Mouse (Mus musculus): Measurements from ENCODE around the gene Ube2r2. TPM values are rescaled to one million over a fixed set of nuclear protein-coding genes. Genes with fewer than 3 reads are reported as not detected.

Gene Ube2r2
- polyA plus RNA-seq, 1 experiment from 2014 or later: 54.7 TPM

GRCm38 (mm10) chr4:41129836-41130235, 5.7 kb upstream of the Ube2r2 start:
- WGBS: 83% methylated on average over 3 of the region's 3 CpGs
- no peak overlapping the region for H3K4me3 ChIP-seq (replicated peaks; ENCODE audit: low read length)
- no peaks in the 10 kb centered on the region for H3K27me3 ChIP-seq (ENCODE audit: control insufficient read depth, insufficient read depth, low read length)
- H3K27ac ChIP-seq (ENCODE audit: low read length): no peak overlapping the region
- no peaks in the 10 kb centered on the region for H3K4me1 ChIP-seq (ENCODE audit: control insufficient read depth, insufficient read depth, low read length)
- no peak overlapping the region for H3K4me2 ChIP-seq (ENCODE audit: low read depth, low read length)
- H3K9ac ChIP-seq (ENCODE audit: low read length): no peak overlapping the region
- H3K9me3 ChIP-seq (replicated peaks; ENCODE audit: control insufficient read depth, low read length): no peaks in the 10 kb centered on the region
- H3K36me3 ChIP-seq (ENCODE audit: control insufficient read depth, insufficient read depth, low read length): no peaks in the 10 kb centered on the region
- ATAC-seq (ENCODE audit: insufficient read depth, low FRiP score): no peak

DNA sequence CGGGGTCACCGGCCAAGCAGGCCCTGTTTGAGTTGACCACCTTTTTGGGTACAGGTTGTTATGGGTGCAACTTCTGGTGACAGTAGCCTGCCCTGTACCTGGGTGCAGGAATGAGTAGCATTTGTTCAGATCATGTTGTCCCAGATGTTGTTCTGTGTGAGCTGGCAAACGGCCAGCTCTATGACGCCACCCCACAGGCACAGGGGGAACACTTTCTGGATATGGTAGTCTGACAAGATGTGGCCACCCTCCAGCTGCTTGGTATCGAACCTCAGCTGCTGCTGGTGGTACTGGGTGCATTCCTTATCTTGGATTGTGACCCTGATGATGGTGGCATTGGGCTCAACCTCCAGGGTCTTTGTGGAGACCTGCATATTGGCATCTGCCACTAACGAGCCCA, 3.1 kb upstream of the Ube2r2 start:
- ATAC-seq (ENCODE audit: insufficient read depth, low FRiP score): no peak
- no peak overlapping the region for H3K4me3 ChIP-seq (replicated peaks; ENCODE audit: low read length)

GRCm38 (mm10) chr4:41133529-41134291, 1.8 kb upstream of the Ube2r2 start:
- H3K27ac ChIP-seq (ENCODE audit: low read length): no peak overlapping the region
- no peak for ATAC-seq (ENCODE audit: insufficient read depth, low FRiP score)
- H3K9me3 ChIP-seq (replicated peaks; ENCODE audit: control insufficient read depth, low read length): no peaks in the 10 kb centered on the region
- WGBS: 76% methylated on average over 6 of the region's 6 CpGs
- H3K9ac ChIP-seq (ENCODE audit: low read length): no peak overlapping the region
- H3K27me3 ChIP-seq (ENCODE audit: control insufficient read depth, insufficient read depth, low read length): no peaks in the 10 kb centered on the region
- 0 out of 2 replicates have a peak, but pooled peaks cover 4% of the 10 kb centered on the region for H3K4me1 ChIP-seq (ENCODE audit: control insufficient read depth, insufficient read depth, low read length)
- H3K36me3 ChIP-seq (ENCODE audit: control insufficient read depth, insufficient read depth, low read length): peaks cover 1% of the 10 kb centered on the region; the same call in 1 of the 2 replicates
- H3K4me2 ChIP-seq (ENCODE audit: low read depth, low read length): no peak overlapping the region
- H3K4me3 ChIP-seq (replicated peaks; ENCODE audit: low read length): no peak overlapping the region

More for the DNA sequence above, 3.1 kb upstream of the Ube2r2 start:
- H3K4me2 ChIP-seq (ENCODE audit: low read depth, low read length): no peak overlapping the region
- no peak overlapping the region for H3K27ac ChIP-seq (ENCODE audit: low read length)
- 0 out of 2 replicates have a peak, but pooled peaks cover 4% of the 10 kb centered on the region for H3K4me1 ChIP-seq (ENCODE audit: control insufficient read depth, insufficient read depth, low read length)
- WGBS: 74% methylated on average over 6 of the region's 6 CpGs
- no peak overlapping the region for H3K9ac ChIP-seq (ENCODE audit: low read length)
- H3K36me3 ChIP-seq (ENCODE audit: control insufficient read depth, insufficient read depth, low read length): no peaks in the 10 kb centered on the region
- H3K27me3 ChIP-seq (ENCODE audit: control insufficient read depth, insufficient read depth, low read length): no peaks in the 10 kb centered on the region
- no peaks in the 10 kb centered on the region for H3K9me3 ChIP-seq (replicated peaks; ENCODE audit: control insufficient read depth, low read length)

GRCm38 (mm10) chr4:41134935-41135710, 420 bp upstream of the Ube2r2 start:
- H3K36me3 ChIP-seq (ENCODE audit: control insufficient read depth, insufficient read depth, low read length): peaks cover 5% of the 10 kb centered on the region; the same call in 1 of the 2 replicates
- peak overlapping the region; percentile 97 for H3K4me3 ChIP-seq (replicated peaks; ENCODE audit: low read length)
- peak overlapping the region; percentile 98 for H3K27ac ChIP-seq (ENCODE audit: low read length)
- H3K4me2 ChIP-seq (ENCODE audit: low read depth, low read length): peak overlapping the region; percentile 73
- under 1% methylated on average over 23 of the region's 70 CpGs for WGBS
- no peaks in the 10 kb centered on the region for H3K27me3 ChIP-seq (ENCODE audit: control insufficient read depth, insufficient read depth, low read length)
- no peaks in the 10 kb centered on the region for H3K9me3 ChIP-seq (replicated peaks; ENCODE audit: control insufficient read depth, low read length)
- ATAC-seq (ENCODE audit: insufficient read depth, low FRiP score): peak; percentile 94
- 0 out of 2 replicates have a peak, but pooled peaks cover 4% of the 10 kb centered on the region for H3K4me1 ChIP-seq (ENCODE audit: control insufficient read depth, insufficient read depth, low read length)
- H3K9ac ChIP-seq (ENCODE audit: low read length): peak overlapping the region; percentile 99

DNA sequence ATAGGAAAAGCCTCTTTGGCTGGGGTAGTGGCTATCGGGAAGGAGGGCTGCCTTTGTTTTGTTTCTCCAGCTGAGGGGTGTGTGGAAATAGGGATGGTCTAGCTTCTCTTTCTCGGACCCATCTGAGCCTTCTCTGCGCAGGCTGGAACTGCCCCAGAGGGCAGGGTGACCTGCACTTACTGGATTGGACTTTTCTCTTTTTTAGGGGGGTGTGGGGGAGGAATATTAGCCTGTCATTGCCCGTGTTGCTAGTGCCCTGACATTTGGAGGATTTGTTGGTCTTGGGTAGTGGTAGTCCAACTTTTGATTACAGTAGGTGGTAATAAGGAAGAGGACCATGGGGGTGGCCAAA, 887 bp downstream of the Ube2r2 start:
- 0 out of 2 replicates have a peak, but pooled peaks have one; percentile 0 for ATAC-seq (ENCODE audit: insufficient read depth, low FRiP score)
- H3K4me1 ChIP-seq (ENCODE audit: control insufficient read depth, insufficient read depth, low read length): 0 out of 2 replicates have a peak, but pooled peaks cover 7% of the 10 kb centered on the region
- H3K4me2 ChIP-seq (ENCODE audit: low read depth, low read length): peak overlapping the region; percentile 70
- peaks cover 5% of the 10 kb centered on the region; the same call in 1 of the 2 replicates for H3K36me3 ChIP-seq (ENCODE audit: control insufficient read depth, insufficient read depth, low read length)
- WGBS: 0% methylated on average over 4 of the region's 4 CpGs
- no peaks in the 10 kb centered on the region for H3K27me3 ChIP-seq (ENCODE audit: control insufficient read depth, insufficient read depth, low read length)
- H3K4me3 ChIP-seq (replicated peaks; ENCODE audit: low read length): peak overlapping the region; percentile 97
- H3K9ac ChIP-seq (ENCODE audit: low read length): peak overlapping the region; percentile 99
- no peaks in the 10 kb centered on the region for H3K9me3 ChIP-seq (replicated peaks; ENCODE audit: control insufficient read depth, low read length)
- H3K27ac ChIP-seq (ENCODE audit: low read length): peak overlapping the region; percentile 98

GRCm38 (mm10) chr4:41136811-41137210, 1.3 kb downstream of the Ube2r2 start:
- H3K27ac ChIP-seq (ENCODE audit: low read length): peak overlapping the region; percentile 98
- H3K9me3 ChIP-seq (replicated peaks; ENCODE audit: control insufficient read depth, low read length): no peaks in the 10 kb centered on the region
- H3K36me3 ChIP-seq (ENCODE audit: control insufficient read depth, insufficient read depth, low read length): peaks cover 6% of the 10 kb centered on the region; the same call in 1 of the 2 replicates
- 0 out of 2 replicates have a peak, but pooled peaks cover 7% of the 10 kb centered on the region for H3K4me1 ChIP-seq (ENCODE audit: control insufficient read depth, insufficient read depth, low read length)
- peak overlapping the region; percentile 97 for H3K4me3 ChIP-seq (replicated peaks; ENCODE audit: low read length)
- H3K4me2 ChIP-seq (ENCODE audit: low read depth, low read length): peak overlapping the region; percentile 70
- no peaks in the 10 kb centered on the region for H3K27me3 ChIP-seq (ENCODE audit: control insufficient read depth, insufficient read depth, low read length)
- 0% methylated on average over 8 of the region's 8 CpGs for WGBS
- ATAC-seq (ENCODE audit: insufficient read depth, low FRiP score): no peak
- peak overlapping the region; percentile 99 for H3K9ac ChIP-seq (ENCODE audit: low read length)

DNA sequence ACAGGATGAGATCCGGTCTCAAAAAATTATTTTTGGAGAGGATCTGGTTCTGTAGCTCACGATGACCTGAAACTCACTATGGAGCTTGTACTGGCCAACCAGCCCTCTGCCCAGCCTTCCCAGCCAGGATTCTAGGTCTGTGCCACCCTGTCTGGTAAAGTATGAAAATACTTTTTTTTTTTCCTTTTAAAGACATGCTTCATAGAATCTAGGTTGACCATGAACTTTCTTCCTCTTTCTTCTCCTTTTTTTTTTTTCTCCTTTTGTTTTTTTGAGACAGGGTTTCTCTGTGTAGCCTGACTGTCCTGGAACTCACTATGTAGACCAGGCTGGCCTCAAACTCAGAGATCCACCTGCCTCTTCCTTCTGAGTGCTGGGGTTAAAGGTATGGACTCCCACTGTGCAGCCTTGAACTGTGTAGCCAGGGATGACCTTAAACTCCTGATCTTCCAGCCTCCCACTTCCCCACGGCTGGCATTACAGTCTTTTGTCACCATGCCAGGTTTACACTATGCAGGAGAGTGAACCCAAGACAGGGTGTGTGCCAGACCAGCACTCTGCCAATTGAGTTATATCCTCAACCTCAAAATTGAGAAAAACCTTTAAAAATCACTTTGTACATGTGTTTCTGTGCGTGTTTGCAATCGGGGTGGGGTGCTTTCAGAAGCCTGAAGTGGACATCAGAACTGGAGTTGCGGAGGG, 4.8 kb downstream of the Ube2r2 start:
- Histone ChIP-seq H3K27ac (ENCODE audit: low read length) (no peak overlapping the region), H3K4me3 (replicated peaks; ENCODE audit: low read length) (no peak overlapping the region)
- 86% methylated on average over 6 of the region's 6 CpGs for WGBS

GRCm38 (mm10) chr4:41142601-41143000, 7.1 kb downstream of the Ube2r2 start:
- H3K9ac ChIP-seq (ENCODE audit: low read length): no peak overlapping the region
- peaks cover 9% of the 10 kb centered on the region; the same call in 1 of the 2 replicates for H3K36me3 ChIP-seq (ENCODE audit: control insufficient read depth, insufficient read depth, low read length)
- 0 out of 2 replicates have a peak, but pooled peaks cover 2% of the 10 kb centered on the region for H3K4me1 ChIP-seq (ENCODE audit: control insufficient read depth, insufficient read depth, low read length)
- no peaks in the 10 kb centered on the region for H3K27me3 ChIP-seq (ENCODE audit: control insufficient read depth, insufficient read depth, low read length)
- H3K4me2 ChIP-seq (ENCODE audit: low read depth, low read length): no peak overlapping the region
- no peaks in the 10 kb centered on the region for H3K9me3 ChIP-seq (replicated peaks; ENCODE audit: control insufficient read depth, low read length)
- no peak overlapping the region for H3K4me3 ChIP-seq (replicated peaks; ENCODE audit: low read length)
- 85% methylated on average over 2 of the region's 2 CpGs for WGBS
- no peak overlapping the region for H3K27ac ChIP-seq (ENCODE audit: low read length)
- ATAC-seq (ENCODE audit: insufficient read depth, low FRiP score): no peak

More for the DNA sequence above, 4.8 kb downstream of the Ube2r2 start:
- H3K27me3 ChIP-seq (ENCODE audit: control insufficient read depth, insufficient read depth, low read length): no peaks in the 10 kb centered on the region
- no peak overlapping the region for H3K9ac ChIP-seq (ENCODE audit: low read length)
- H3K36me3 ChIP-seq (ENCODE audit: control insufficient read depth, insufficient read depth, low read length): peaks cover 9% of the 10 kb centered on the region; the same call in 1 of the 2 replicates
- H3K9me3 ChIP-seq (replicated peaks; ENCODE audit: control insufficient read depth, low read length): no peaks in the 10 kb centered on the region
- 0 out of 2 replicates have a peak, but pooled peaks cover 7% of the 10 kb centered on the region for H3K4me1 ChIP-seq (ENCODE audit: control insufficient read depth, insufficient read depth, low read length)
- ATAC-seq (ENCODE audit: insufficient read depth, low FRiP score): no peak
- no peak overlapping the region for H3K4me2 ChIP-seq (ENCODE audit: low read depth, low read length)
